Mouse (Mus musculus) liver, adult 2 months (tissue): ENCODE data around the gene Hs6st3.

Experiments
- CTCF ChIP-seq: fragments of 200-500 bp; IDR thresholded peaks from 2 replicates; pipeline ENCODE4 v1.5.1; 2011; ENCODE audit warnings: low read depth, low read length, control low read depth
- POLR2A ChIP-seq: fragments of 200-500 bp; IDR thresholded peaks from 2 replicates; pipeline ENCODE4 v1.6.1; 2011; ENCODE audit warnings: low read length, control low read depth; ENCODE audit not compliant: insufficient read depth; ENCODE audit errors: extremely low read depth

- TF ChIP-seq CTCF = no peak
- no peak for TF ChIP-seq POLR2A
Measured at GRCm38 (mm10) chr14:119369274-119369673, 231.1 kb downstream of the Hs6st3 start.
